Mouse (Mus musculus) embryonic facial prominence, embryonic 12.5 days (tissue): ENCODE data around the gene Blm. TPM values are rescaled to one million over a fixed set of nuclear protein-coding genes. Genes with fewer than 3 reads are reported as not detected.
A peak's percentile ranks its signal among the peaks of the same experiment; 100 is the strongest.
"Not testable (repeated sequence)": the region's sequence is repeated elsewhere in the genome, so short reads cannot be mapped to it uniquely, and the experiment has no call there.

Experiments used
- ATAC-seq: fragments of 200-750 bp; cut with Nextera tagmentation; 2 replicates; pipeline ENCODE4 v1.8.0; 2017; ENCODE audit not compliant: insufficient number of reproducible peaks, insufficient read depth, low FRiP score, low TSS enrichment
- H3K27ac ChIP-seq: fragments of 300-500 bp; sonication (generic); 2 replicates; pipeline ENCODE4 v1.5.1; 2016; ENCODE audit warnings: mild to moderate bottlenecking
- H3K27me3 ChIP-seq: fragments of 300-500 bp; sonication (generic); 2 replicates; pipeline ENCODE4 v1.6.1; 2016; ENCODE audit warnings: mild to moderate bottlenecking, moderate library complexity
- H3K36me3 ChIP-seq: fragments of 300-500 bp; sonication (generic); 2 replicates; pipeline ENCODE4 v1.6.1; 2016; ENCODE audit warnings: mild to moderate bottlenecking
- H3K4me1 ChIP-seq: fragments of 300-500 bp; sonication (generic); 2 replicates; pipeline ENCODE4 v1.6.1; 2016
- H3K4me2 ChIP-seq: fragments of 300-500 bp; sonication (generic); replicated peaks from 2 replicates; pipeline ENCODE4 v1.6.1; 2016; ENCODE audit warnings: mild to moderate bottlenecking, moderate library complexity
- H3K4me3 ChIP-seq: fragments of 300-500 bp; sonication (generic); 2 replicates; pipeline ENCODE4 v1.5.1; 2016; ENCODE audit warnings: mild to moderate bottlenecking
- H3K9ac ChIP-seq: fragments of 300-500 bp; sonication (generic); 2 replicates; pipeline ENCODE4 v1.6.1; 2016; ENCODE audit warnings: mild to moderate bottlenecking, moderate library complexity
- H3K9me3 ChIP-seq: fragments of 300-500 bp; sonication (generic); 2 replicates; pipeline ENCODE4 v1.6.1; 2016; ENCODE audit warnings: mild to moderate bottlenecking, moderate library complexity
- WGBS: fragments of 180-500 bp; shearing (Covaris S2); methylation state at CpG from one replicate; pipeline ENCODE4 v1.1.7; 2016; 5-methylcytosine and 5-hydroxymethylcytosine counted together
- polyA plus RNA-seq: library from polyadenylated mRNA; unstranded; fragments of >200 nt; fragmentation: Nextera tagmentation; extraction: Ambion mirVana; gene quantifications from 2 replicates; pipeline ENCODE4 v1.2.1, GENCODE M21; 2016

The Blm gene
- polyA plus RNA-seq, 1 experiment from 2014 or later, result 37.6 TPM

DNA sequence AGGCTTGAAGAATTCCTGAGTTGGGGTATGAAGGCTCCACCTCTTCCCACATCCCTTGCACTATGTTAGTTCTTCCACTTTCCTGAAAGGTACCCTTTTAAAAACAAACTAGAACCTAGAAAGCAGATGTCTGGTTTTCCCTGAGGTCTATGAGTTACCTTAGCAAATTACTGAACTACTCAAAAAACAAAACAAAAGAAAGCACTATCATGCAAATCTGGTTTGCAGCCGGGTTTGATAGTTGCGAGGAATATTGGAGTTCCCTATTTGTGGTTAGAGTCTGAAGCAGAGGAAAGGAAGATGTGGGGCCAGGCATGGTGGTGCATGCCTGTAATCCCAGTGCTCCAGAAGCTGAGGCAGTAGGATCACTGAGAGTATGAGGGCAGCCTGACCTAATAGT is 4.3 kb downstream of the Blm start:
- H3K9me3 ChIP-seq, result no peaks in the 10 kb centered on the region
- WGBS, result 91% methylated on average over 2 of the region's 2 CpGs
- ATAC-seq, result no peak
- no peak overlapping the region for H3K4me2 ChIP-seq
- no peaks in the 10 kb centered on the region for H3K36me3 ChIP-seq
- H3K4me1 ChIP-seq, result peaks cover 14% of the 10 kb centered on the region
- no peak overlapping the region for H3K27ac ChIP-seq
- H3K9ac ChIP-seq, result no peak overlapping the region
- H3K27me3 ChIP-seq, result no peaks in the 10 kb centered on the region
- H3K4me3 ChIP-seq, result no peak overlapping the region

DNA sequence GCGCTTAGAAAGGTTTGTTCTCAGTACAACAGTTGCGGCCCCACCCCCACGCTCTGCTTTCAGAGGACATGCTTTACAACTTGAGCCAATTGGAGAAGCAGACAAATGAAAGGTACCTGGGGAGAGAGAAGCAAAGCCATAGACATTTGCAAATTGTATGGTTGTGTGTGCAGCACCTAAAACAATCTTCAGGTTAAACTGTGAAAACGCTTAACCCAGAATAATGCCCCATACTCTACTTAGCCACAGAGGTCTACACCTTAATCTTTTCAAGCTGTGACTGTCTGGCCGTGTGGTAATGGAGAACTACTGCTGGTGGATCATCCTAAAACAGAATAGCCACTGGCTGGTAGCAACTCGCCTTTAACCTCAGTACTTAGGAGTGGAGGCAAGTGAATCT is 8.2 kb downstream of the Blm start:
- no peak for ATAC-seq
- Histone ChIP-seq H3K4me2 (no peak overlapping the region), H3K27ac (no peak overlapping the region), H3K9ac (no peak overlapping the region), H3K4me3 (no peak overlapping the region), H3K36me3 (no peaks in the 10 kb centered on the region), H3K27me3 (no peaks in the 10 kb centered on the region), H3K4me1 (0 out of 2 replicates have a peak, but pooled peaks cover 2% of the 10 kb centered on the region), H3K9me3 (no peaks in the 10 kb centered on the region)
- 74% methylated on average over 6 of the region's 6 CpGs for WGBS

DNA sequence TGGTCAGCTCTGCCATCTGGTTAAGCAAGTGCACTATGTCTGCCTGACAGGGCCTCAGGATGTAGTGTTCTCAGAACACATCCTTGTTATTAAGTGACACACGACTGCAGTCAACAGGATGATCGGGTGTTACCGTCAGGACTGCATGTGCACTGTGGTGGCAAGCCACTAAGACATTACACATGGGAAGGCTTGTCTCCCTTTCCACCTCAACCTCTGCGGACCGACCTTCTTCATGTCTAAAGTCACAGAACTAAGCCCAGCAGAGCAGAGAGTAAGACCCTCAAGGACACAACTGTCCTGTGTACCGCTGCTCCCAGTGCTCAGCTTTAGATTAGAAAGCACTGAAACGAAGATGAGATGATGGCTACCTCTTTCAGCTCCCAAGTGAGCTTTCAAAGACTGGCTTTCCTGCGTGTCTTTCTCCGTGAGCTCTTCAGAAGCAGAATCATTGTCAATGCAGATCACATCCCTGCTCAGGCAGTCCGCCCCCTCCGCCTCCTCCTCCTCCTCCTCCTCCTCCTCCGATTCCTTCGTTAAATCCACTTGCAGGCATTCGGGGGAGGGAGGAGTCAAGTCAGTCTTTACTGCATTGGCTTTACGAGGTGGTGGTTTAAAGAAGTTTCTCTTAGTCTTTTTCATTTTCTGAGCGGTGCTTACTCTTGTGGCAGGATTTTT is 22.4 kb downstream of the Blm start:
- H3K9me3 ChIP-seq, result no peaks in the 10 kb centered on the region
- H3K27me3 ChIP-seq, result no peaks in the 10 kb centered on the region
- no peak overlapping the region for H3K27ac ChIP-seq
- ATAC-seq, result no peak
- H3K4me3 ChIP-seq, result no peak overlapping the region
- peaks cover 48% of the 10 kb centered on the region for H3K36me3 ChIP-seq
- H3K4me2 ChIP-seq, result no peak overlapping the region
- peaks cover 6% of the 10 kb centered on the region; the same call in 1 of the 2 replicates for H3K4me1 ChIP-seq
- WGBS, result 91% methylated on average over 16 of the region's 16 CpGs
- H3K9ac ChIP-seq, result no peak overlapping the region

DNA sequence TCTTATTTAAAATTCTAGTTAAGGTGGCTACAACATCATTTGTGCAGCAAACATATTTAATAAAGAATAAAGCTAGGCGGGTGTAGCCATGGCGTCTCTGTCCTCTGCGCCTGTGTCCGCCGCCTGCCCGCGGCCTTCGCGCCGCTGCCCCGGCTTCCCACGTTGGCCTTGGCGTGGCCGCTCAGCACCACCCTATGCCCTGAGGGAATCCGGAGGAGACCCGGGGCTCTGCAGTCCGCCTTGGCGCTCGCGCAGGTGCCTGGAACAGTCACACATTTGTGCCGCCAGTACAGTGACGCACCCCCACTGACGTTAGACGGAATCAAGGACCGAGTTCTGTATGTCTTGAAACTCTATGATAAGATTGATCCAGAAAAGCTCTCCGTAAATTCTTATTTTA is 27.2 kb downstream of the Blm start:
- H3K27me3 ChIP-seq, H3K4me2 ChIP-seq, H3K27ac ChIP-seq, ATAC-seq, H3K4me3 ChIP-seq, H3K9me3 ChIP-seq, H3K9ac ChIP-seq, H3K4me1 ChIP-seq: not testable (repeated sequence)
- H3K36me3 ChIP-seq, result peaks cover 68% of the 10 kb centered on the region
- 98% methylated on average over 26 of the region's 26 CpGs for WGBS

DNA sequence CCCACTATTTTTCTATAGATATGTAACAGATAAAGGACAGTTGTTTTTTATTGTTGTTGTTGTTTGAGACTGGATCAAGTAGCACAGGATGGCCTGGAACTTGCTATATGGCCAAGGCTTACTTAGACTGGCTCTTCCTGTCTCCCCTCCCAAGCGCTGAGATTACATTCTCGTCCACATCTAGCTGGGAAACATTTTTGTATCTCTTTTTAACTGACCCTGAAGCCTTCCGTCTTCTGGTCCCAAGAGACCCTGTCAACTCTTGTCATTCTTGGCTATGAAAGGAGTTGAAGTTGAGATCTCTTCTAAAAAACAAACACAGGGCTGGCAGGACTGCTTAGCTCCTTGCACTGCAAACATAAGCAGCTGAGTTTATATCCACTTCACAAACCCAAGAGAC is 28.9 kb downstream of the Blm start:
- H3K4me1 ChIP-seq, result no peaks in the 10 kb centered on the region
- no peak overlapping the region for H3K27ac ChIP-seq
- no peak overlapping the region for H3K4me2 ChIP-seq
- WGBS, result 80% methylated on average over 3 of the region's 3 CpGs
- H3K27me3 ChIP-seq, result no peaks in the 10 kb centered on the region
- peaks cover 64% of the 10 kb centered on the region for H3K36me3 ChIP-seq
- no peak for ATAC-seq
- H3K9ac ChIP-seq, result no peak overlapping the region
- no peaks in the 10 kb centered on the region for H3K9me3 ChIP-seq
- H3K4me3 ChIP-seq, result no peak overlapping the region

DNA sequence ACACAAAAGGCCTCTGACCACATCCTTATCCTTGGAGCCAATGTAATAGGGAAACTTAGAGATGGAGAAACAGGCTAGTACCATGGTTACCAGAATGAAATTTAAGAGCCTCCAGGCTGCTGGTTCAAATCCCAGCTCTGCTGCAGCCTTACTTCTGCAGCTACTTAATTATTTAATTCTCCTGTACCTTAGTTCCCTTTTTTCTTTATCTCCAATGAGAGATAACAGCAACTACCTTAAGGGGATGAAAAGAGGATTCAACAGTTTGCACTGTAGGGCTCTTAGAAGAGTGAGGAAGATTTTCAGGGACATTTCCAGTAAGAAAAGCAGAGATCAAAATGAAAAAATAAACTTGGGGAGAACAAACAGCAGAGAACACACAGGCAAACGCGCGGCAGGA is 30.0 kb downstream of the Blm start:
- H3K27me3 ChIP-seq, result no peaks in the 10 kb centered on the region
- H3K4me1 ChIP-seq, result no peaks in the 10 kb centered on the region
- no peak overlapping the region for H3K4me2 ChIP-seq
- no peaks in the 10 kb centered on the region for H3K9me3 ChIP-seq
- 86% methylated on average over 3 of the region's 3 CpGs for WGBS
- H3K27ac ChIP-seq, result peak overlapping the region; percentile 31; the same call in 1 of the 2 replicates
- ATAC-seq, result no peak
- no peak overlapping the region for H3K9ac ChIP-seq
- H3K4me3 ChIP-seq, result no peak overlapping the region
- H3K36me3 ChIP-seq, result peaks cover 60% of the 10 kb centered on the region

DNA sequence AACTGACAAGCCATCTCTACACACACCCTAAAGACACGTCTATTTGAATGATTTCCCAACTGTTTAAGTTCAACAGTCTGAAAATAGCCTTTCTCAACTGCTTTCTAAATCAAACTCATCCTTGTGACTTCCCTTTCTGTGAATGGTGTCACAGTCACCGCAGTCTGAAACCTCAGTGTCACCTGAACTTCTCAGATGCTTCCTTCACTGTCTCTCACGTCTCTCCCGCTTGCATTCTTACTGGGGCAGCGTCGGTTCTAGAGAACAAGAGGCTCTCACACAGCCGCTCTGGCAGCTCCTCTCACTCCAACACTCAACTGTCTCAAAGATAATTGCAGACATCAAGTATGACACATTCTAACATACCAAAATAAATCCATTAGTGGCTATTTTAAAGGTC is 33.9 kb downstream of the Blm start:
- H3K36me3 ChIP-seq, result peaks cover 37% of the 10 kb centered on the region
- no peak overlapping the region for H3K9ac ChIP-seq
- no peak for ATAC-seq
- H3K27ac ChIP-seq, result no peak overlapping the region
- H3K4me2 ChIP-seq, result no peak overlapping the region
- 83% methylated on average over 7 of the region's 7 CpGs for WGBS
- no peaks in the 10 kb centered on the region for H3K27me3 ChIP-seq
- H3K9me3 ChIP-seq, result no peaks in the 10 kb centered on the region
- H3K4me1 ChIP-seq, result no peaks in the 10 kb centered on the region
- H3K4me3 ChIP-seq, result no peak overlapping the region

DNA sequence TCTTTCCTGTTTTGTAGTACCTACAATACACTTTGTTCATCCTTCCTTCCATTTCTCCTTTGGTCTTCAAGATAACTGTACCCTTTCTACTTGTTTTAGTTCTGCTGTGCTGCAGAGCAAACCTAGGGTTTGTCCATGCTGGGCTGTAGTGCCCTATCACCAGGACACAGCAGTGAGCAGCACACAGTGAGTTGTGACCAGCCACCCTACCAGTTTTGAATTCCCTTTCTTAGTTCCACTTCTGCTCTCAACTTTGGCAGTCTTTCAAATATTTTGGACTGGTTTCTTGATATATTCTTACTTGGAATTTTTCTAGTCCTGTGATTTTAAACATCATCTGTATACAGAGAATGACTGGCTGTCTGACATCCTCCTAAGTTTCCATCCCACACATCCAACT is 34.8 kb downstream of the Blm start:
- Histone ChIP-seq H3K27ac (no peak overlapping the region), H3K27me3 (no peaks in the 10 kb centered on the region), H3K4me2 (no peak overlapping the region), H3K4me1 (no peaks in the 10 kb centered on the region), H3K9me3 (no peaks in the 10 kb centered on the region), H3K4me3 (no peak overlapping the region), H3K9ac (no peak overlapping the region), H3K36me3 (peaks cover 34% of the 10 kb centered on the region)
- no peak for ATAC-seq

DNA sequence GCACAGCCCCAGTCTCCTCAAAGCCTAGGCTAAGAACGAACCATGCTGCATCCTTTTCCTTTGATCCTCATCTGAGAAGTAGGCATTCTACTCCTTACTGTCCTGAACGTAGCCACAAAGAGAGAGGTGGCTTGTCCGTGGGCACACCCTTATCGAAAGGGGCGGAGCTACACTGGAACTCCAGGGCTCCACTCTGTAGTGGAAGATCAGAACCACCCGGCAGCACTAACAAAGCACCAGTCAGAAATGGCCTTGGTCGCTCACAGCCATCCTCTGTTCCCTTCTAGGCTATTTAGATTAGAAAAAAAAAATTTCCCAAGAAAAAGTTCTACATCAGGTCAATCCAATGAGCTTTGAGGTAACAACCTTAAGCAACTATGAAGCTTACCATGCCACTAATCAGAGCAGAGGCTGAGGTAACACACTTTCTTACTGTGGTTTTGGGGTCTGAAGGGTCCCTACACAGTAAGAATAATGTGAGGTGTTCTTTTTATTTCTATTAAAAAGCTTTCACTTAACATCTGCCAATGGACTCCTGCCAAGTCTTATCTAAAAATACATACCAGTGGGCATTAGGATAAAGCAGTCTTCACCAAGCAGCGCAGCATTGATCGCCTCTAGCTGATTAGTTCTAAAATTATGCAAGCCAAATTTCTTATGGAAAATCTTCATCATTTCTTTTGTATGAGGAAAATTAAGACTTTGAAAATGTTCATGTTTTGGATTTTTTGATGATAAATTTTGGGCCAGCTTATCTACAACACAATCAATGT is 35.5 kb downstream of the Blm start:
- no peak overlapping the region for H3K9ac ChIP-seq
- H3K9me3 ChIP-seq, result no peaks in the 10 kb centered on the region
- ATAC-seq, result no peak
- no peaks in the 10 kb centered on the region for H3K4me1 ChIP-seq
- no peaks in the 10 kb centered on the region for H3K27me3 ChIP-seq
- no peak overlapping the region for H3K4me3 ChIP-seq
- no peak overlapping the region for H3K27ac ChIP-seq
- WGBS, result 87% methylated on average over 9 of the region's 9 CpGs
- no peak overlapping the region for H3K4me2 ChIP-seq
- peaks cover 32% of the 10 kb centered on the region for H3K36me3 ChIP-seq

DNA sequence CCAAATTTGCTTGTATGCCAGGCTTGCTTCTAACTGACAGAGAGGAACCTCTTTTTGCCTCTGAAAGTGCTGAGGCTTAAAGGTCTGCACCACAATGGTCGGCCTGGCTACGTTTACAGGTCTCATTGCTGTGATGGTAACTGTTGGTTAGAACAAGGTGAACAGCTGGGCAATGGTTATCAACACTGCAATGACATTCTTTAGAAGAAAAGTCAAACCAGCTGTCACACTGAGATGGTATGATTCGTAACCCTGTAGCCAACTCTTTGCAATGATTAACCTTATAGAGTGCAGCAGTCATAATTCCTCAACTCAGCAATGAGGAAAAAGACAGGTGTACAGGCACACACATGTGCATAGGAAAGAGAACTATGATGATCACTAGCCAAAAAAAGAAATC is 38.3 kb downstream of the Blm start:
- Histone ChIP-seq H3K4me2 (no peak overlapping the region), H3K36me3 (peaks cover 22% of the 10 kb centered on the region), H3K27me3 (no peaks in the 10 kb centered on the region), H3K9me3 (no peaks in the 10 kb centered on the region), H3K4me3 (no peak overlapping the region), H3K4me1 (no peaks in the 10 kb centered on the region), H3K27ac (no peak overlapping the region), H3K9ac (no peak overlapping the region)
- no peak for ATAC-seq
- WGBS, result 83% methylated on average over 3 of the region's 3 CpGs

DNA sequence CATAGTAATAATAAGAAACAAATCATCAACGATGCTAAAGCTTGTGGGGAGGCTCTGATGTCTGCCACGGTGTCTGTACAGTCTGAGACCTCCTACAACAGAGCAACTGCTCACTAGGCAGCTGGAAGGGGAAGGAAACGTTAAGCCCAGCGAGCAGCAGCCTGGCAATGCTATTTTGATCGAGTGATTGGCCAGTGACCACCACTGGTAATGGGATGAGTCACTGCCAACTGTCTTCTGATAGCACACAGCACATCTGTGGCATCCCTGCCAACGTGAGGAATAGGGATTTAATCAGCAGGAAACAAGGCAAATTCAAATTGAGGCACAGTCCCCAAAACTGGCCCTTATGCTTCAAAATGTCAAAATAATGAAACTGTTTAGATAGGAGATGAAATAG is 39.7 kb downstream of the Blm start:
- 82% methylated on average over 6 of the region's 6 CpGs for WGBS
- Histone ChIP-seq H3K27me3 (no peaks in the 10 kb centered on the region), H3K9me3 (no peaks in the 10 kb centered on the region), H3K4me3 (no peak overlapping the region), H3K36me3 (peaks cover 26% of the 10 kb centered on the region), H3K4me2 (no peak overlapping the region), H3K9ac (no peak overlapping the region), H3K4me1 (no peaks in the 10 kb centered on the region), H3K27ac (no peak overlapping the region)
- no peak for ATAC-seq

DNA sequence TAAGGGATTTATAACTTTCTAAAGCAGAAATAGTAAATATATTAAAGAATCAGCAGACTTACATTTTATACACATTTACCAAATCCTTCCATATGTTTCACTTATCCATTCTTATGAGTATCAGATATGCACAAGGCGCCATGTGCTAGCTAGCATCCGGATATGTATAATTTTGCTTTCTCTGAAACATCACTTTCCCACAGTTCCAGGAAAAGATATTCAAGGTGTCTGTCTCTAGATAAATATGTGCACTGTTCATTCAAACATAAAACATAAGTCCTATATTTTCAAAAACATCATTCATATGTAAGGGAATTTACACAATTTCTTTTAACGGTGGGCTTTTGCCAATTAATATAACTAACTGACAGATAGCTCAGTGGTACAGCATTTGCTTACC is 42.9 kb downstream of the Blm start:
- H3K36me3 ChIP-seq, result peaks cover 30% of the 10 kb centered on the region

More for the DNA sequence above, 42.9 kb downstream of the Blm start:
- Histone ChIP-seq H3K4me3 (no peak overlapping the region), H3K9me3 (no peaks in the 10 kb centered on the region), H3K9ac (no peak overlapping the region), H3K27me3 (no peaks in the 10 kb centered on the region), H3K27ac (no peak overlapping the region), H3K4me1 (no peaks in the 10 kb centered on the region), H3K4me2 (no peak overlapping the region)
- ATAC-seq, result no peak
- 96% methylated on average over 3 of the region's 3 CpGs for whole genome bisulfite sequencing
